Mouse (Mus musculus) macrophage (primary cell): ENCODE results near the gene Exoc3. TPM values are rescaled to one million over a fixed set of nuclear protein-coding genes. Genes with fewer than 3 reads are reported as not detected.
A peak's percentile ranks its signal among the peaks of the same experiment; 100 is the strongest.

Experiments used
- H3K27ac ChIP-seq: fragments of 350-480 bp; formaldehyde crosslinking; 2 replicates; pipeline ENCODE4 v1.9.0; 2021
- H3K36me3 ChIP-seq: fragments of 350-480 bp; formaldehyde crosslinking; 2 replicates; pipeline ENCODE4 v1.9.0; 2021; ENCODE audit errors: inconsistent target
- H3K4me3 ChIP-seq: fragments of 350-480 bp; formaldehyde crosslinking; 2 replicates; pipeline ENCODE4 v1.9.0; 2021; ENCODE audit errors: inconsistent target
- H3K79me2 ChIP-seq: fragments of 350-480 bp; formaldehyde crosslinking; 2 replicates; pipeline ENCODE4 v1.9.0; 2021; ENCODE audit errors: inconsistent target
- WGBS: methylation state at CpG from one replicate; pipeline ENCODE4 v1.1.7; 2026; ENCODE audit warnings: inconsistent platforms; ENCODE audit not compliant: missing documents; 5-methylcytosine and 5-hydroxymethylcytosine counted together
- polyA plus RNA-seq: library from polyadenylated mRNA; stranded (reverse); fragments of 250-400 nt; gene quantifications from 3 replicates; pipeline ENCODE4 v1.2.4, GENCODE M21; 2018; ENCODE audit warnings: inconsistent platforms

Gene Exoc3
- polyA plus RNA-seq, 1 experiment from 2014 or later = 47.3 TPM

- 27% methylated on average over 7 of the region's 9 CpGs for WGBS
- peaks cover 17% of the 10 kb centered on the region for H3K36me3 ChIP-seq
- H3K27ac ChIP-seq = no peak overlapping the region
- peak overlapping the region; percentile 2; the same call in 1 of the 2 replicates for H3K4me3 ChIP-seq
- H3K79me2 ChIP-seq = no peaks in the 10 kb centered on the region
Observed at GRCm38 (mm10) chr13:74167057-74167413, 41.5 kb downstream of the Exoc3 start.

DNA sequence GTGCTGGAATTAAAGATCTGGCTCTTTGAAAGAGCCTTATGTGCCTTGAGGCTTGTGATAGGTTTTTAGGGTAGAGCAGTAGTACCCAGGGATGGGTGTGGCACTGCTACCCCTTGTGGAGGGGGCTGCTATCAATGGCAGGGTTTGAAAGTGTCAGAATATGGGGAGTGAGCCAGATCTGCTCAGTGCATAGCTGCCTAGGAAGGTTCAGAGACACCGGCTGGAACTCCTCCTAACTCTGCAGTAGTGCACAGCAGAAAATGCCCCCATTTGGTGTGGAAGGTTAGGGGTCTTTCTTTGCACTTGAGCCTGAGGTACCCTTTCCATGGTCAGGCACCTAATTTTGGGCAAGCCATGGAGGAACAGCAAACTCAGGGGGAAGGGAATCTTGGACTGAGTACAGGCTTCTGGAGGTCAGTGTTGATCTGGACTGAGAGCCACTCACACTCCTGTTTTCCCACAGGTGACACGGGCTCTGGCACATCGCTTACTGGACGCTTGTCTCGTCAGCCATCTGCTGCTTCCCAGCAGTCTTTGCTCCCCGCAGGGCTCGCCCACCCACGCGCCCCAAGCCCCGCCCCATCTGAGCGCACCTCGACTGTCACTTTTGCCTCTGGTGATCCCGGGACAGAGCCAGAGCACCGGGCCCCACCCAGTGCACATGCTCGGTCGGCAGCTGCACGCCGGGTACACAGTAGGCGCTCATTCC, 42.0 kb downstream of the Exoc3 start:
- 8% methylated on average over 13 of the region's 19 CpGs for WGBS
- Histone ChIP-seq H3K4me3 (peak overlapping the region; percentile 2; the same call in 1 of the 2 replicates), H3K27ac (no peak overlapping the region), H3K36me3 (peaks cover 11% of the 10 kb centered on the region), H3K79me2 (no peaks in the 10 kb centered on the region)

DNA sequence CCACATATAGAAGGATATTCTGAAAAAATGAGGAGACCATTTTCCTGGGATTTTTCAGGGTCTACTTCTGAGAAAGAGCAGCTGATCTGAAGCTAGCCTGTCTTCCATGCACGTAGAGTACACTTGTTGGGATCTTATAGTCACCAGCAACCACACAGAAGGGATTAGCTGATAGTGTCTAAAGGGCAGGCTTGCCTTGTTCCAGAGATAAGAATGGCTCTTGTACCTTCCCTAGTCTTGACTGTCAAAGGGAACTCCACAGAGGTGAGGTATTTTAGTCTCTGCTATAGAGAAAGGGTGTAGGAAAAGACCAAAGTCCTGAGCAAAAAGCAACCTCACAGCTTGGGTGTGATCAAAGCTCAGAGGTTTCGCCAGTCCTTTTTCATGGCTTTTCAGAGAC, 61.2 kb downstream of the Exoc3 start:
- Histone ChIP-seq H3K79me2 (no peaks in the 10 kb centered on the region), H3K4me3 (no peak overlapping the region), H3K27ac (no peak overlapping the region), H3K36me3 (no peaks in the 10 kb centered on the region)
- WGBS = 97% methylated on average over 2 of the region's 2 CpGs

DNA sequence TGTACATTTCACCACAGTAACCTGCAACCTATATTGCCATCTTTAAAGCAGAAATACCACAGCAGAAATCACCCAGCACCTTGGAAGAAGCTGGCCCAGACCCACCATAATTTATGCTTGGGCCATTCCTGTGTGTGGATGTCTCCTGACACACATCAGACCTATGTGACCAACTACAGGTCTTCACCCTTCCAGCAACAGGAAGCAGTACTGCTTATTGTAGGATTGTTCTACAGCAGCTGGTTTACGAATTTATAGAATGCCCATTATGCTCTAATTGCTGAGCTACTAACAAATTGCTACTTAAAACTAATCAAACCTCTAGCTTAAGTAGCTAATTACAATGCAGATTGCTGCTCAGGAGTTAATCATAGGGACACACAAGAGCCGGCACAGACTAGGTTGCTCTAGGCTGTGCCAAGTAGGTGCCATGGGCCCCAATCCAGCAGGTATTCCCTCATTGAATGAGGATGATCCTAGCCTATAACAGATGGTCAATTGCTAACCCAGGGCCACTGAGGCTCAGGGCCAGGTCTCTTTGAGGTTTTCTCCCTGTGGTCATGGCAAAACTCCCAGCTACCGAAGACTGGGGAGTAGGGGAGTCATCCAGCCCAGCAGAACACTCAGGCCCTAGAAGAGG, 62.4 kb downstream of the Exoc3 start:
- Histone ChIP-seq H3K79me2 (no peaks in the 10 kb centered on the region), H3K36me3 (no peaks in the 10 kb centered on the region), H3K27ac (no peak overlapping the region), H3K4me3 (no peak overlapping the region)
- WGBS = 92% methylated on average over 3 of the region's 3 CpGs

GRCm38 (mm10) chr13:74144120-74144884, 64.2 kb downstream of the Exoc3 start:
- Histone ChIP-seq H3K27ac (no peak overlapping the region), H3K79me2 (no peaks in the 10 kb centered on the region), H3K36me3 (no peaks in the 10 kb centered on the region), H3K4me3 (no peak overlapping the region)
- WGBS = 58% methylated on average over 7 of the region's 7 CpGs

DNA sequence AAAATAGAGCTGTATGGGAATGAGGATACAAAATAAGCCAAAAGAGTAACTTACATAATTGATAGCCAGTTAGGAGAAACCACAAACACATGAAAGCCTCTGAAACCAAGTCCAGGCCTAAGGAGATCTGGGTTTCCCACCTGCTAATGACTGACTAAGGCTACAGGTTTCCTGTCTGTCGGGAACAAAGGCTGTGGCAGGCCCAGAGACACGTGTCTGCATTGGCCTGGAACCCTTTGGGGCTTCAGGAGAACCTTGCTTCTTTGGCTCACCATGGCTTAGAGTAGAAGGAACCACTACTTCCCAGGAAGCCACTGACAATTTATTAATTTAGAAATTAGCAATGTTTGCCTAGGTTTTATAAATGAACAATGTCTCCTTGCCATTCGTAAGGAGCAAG, 65.2 kb downstream of the Exoc3 start:
- WGBS = 61% methylated on average over 3 of the region's 3 CpGs
- Histone ChIP-seq H3K36me3 (no peaks in the 10 kb centered on the region), H3K79me2 (no peaks in the 10 kb centered on the region), H3K27ac (no peak overlapping the region), H3K4me3 (no peak overlapping the region)

DNA sequence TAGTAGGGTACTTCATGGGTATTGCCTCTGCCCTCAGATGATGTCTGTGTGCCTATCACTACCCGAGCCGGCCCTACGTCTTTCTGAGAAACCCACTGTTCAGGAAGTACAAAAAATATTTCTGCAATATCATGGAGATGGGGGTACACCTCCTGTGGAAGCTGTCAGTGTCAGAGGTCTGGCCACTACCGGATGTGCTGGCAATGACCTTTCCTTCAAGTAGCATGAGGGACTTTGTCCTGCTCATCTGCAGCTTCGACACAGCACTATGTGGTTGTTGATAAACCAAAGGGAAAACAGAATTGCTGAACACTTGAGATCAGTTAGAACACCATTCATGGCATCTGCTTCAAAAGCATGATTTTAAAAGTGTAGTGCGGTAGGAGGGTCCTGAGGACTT, 67.7 kb downstream of the Exoc3 start:
- H3K4me3 ChIP-seq = no peak overlapping the region
- no peak overlapping the region for H3K27ac ChIP-seq
- H3K79me2 ChIP-seq = no peaks in the 10 kb centered on the region
- no peaks in the 10 kb centered on the region for H3K36me3 ChIP-seq
- 95% methylated on average over 6 of the region's 6 CpGs for WGBS

GRCm38 (mm10) chr13:74138906-74139647, 69.5 kb downstream of the Exoc3 start:
- no peaks in the 10 kb centered on the region for H3K36me3 ChIP-seq
- H3K4me3 ChIP-seq = no peak overlapping the region
- no peak overlapping the region for H3K27ac ChIP-seq
- H3K79me2 ChIP-seq = no peaks in the 10 kb centered on the region
- WGBS = 94% methylated on average over 7 of the region's 7 CpGs

GRCm38 (mm10) chr13:74129909-74130308, 78.6 kb downstream of the Exoc3 start:
- no peaks in the 10 kb centered on the region for H3K79me2 ChIP-seq
- 90% methylated on average over 6 of the region's 6 CpGs for WGBS
- H3K27ac ChIP-seq = no peak overlapping the region
- no peaks in the 10 kb centered on the region for H3K36me3 ChIP-seq
- H3K4me3 ChIP-seq = no peak overlapping the region

GRCm38 (mm10) chr13:74127571-74127970, 81.0 kb downstream of the Exoc3 start:
- Histone ChIP-seq H3K4me3 (no peak overlapping the region), H3K27ac (no peak overlapping the region), H3K79me2 (no peaks in the 10 kb centered on the region), H3K36me3 (no peaks in the 10 kb centered on the region)
- 95% methylated on average over 7 of the region's 7 CpGs for WGBS

DNA sequence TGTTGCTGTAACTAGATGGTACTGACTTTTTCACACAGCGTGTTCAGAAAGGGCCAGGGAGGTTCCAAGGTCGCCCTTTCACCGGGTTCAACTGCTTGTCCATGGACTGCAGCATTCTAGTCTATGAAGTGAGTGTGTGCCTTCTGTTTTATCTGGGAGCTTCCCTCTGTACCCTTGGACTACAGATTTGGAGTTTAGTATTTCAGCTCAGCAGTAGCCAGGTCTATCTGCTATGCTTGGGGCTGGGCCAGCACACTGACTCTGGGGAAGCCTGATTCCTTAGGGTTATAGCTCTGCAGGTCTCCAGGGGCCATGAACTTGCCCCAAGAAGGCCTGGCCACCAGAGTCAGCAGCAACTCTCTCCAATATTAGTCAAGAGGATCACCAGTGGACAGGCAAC, 85.9 kb downstream of the Exoc3 start:
- no peak overlapping the region for H3K27ac ChIP-seq
- 81% methylated on average over 3 of the region's 3 CpGs for WGBS

DNA sequence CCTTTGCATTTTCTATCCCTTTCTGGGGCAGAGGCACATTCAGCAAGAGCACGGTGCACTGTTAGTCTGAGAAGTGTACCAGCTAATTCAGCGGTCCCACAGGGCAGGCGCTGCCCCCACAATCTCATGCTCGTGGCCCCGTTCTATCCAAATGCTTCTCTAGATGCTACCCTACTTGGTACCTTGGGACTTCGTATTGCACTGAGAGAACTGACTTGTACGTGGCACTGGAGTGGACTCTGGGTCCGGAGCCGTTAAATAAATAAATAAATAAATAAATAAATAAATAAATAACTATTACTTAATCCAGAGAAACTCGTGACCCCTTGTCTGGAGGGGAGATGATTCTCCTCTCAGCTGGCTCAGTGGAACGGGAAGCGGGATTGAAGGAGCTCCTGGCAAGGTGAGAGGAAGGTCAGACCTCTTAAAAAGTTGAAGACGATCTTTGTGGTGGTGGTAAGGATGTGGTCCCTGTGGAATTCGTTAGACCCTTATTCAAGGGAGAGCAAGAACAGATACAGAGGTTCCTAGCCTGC, 86.7 kb downstream of the Exoc3 start:
- no peaks in the 10 kb centered on the region for H3K79me2 ChIP-seq
- WGBS = 45% methylated on average over 13 of the region's 14 CpGs
- no peaks in the 10 kb centered on the region for H3K36me3 ChIP-seq
- no peak overlapping the region for H3K4me3 ChIP-seq
- no peak overlapping the region for H3K27ac ChIP-seq

More for the DNA sequence above, 85.9 kb downstream of the Exoc3 start:
- Histone ChIP-seq H3K79me2 (no peaks in the 10 kb centered on the region), H3K4me3 (no peak overlapping the region), H3K36me3 (no peaks in the 10 kb centered on the region)

GRCm38 (mm10) chr13:74121141-74121602, 87.4 kb downstream of the Exoc3 start, which contains the start of gene Slc9a3:
Slc9a3 (plus strand) TSS chr13:74121457.
- H3K4me3 ChIP-seq = no peak within 1 kb of the TSS
- no peaks in the 10 kb centered on the region for H3K79me2 ChIP-seq
- H3K36me3 ChIP-seq = no peaks in the 10 kb centered on the region
- H3K27ac ChIP-seq = no peak within 1 kb of the TSS
- 2% methylated on average over 35 of the region's 35 CpGs for WGBS
